Mouse (Mus musculus) stomach, postnatal 0 days (tissue): ENCODE results near the gene Ngrn.

Source experiments
- CTCF ChIP-seq: IDR thresholded peaks from 2 replicates; pipeline ENCODE4 v1.5.1; 2016; ENCODE audit warnings: antibody characterized with exemption, low read depth, mild to moderate bottlenecking, moderate library complexity
- EP300 ChIP-seq: optimal IDR thresholded peaks from 2 replicates; pipeline ENCODE3; 2016; ENCODE audit warnings: antibody characterized with exemption

- no peak for TF ChIP-seq CTCF
- no peak for TF ChIP-seq EP300
Measured at GRCm38 (mm10) chr7:80252886-80253285, 8.1 kb upstream of the Ngrn start.
